Mouse (Mus musculus): ENCODE results near the gene Snx9.

- no peak for TF ChIP-seq CTCF (IDR thresholded peaks at IDR 0.05; ENCODE audit: borderline replicate concordance, extremely low read depth, insufficient read depth, insufficient read length)
- no peak for TF ChIP-seq POLR2A (IDR thresholded peaks at IDR 0.05; ENCODE audit: borderline replicate concordance, extremely low read depth, insufficient read depth, insufficient read length, poor library complexity, severe bottlenecking)
These were observed 42.2 kb upstream of the Snx9 start for GRCm38 (mm10) chr17:5798900-5799299.

Data from brain, embryonic 14.5 days (tissue).